Mouse (Mus musculus) inflammation-experienced regulatory T-cells, adult 16 weeks (primary cell): ENCODE results near the gene Vmn2r53. TPM values are rescaled to one million over a fixed set of nuclear protein-coding genes. Genes with fewer than 3 reads are reported as not detected.

Experiments used
- polyA plus RNA-seq: library from polyadenylated mRNA; unstranded; fragments of 100-300 nt; shearing (Covaris generic); gene quantifications from one replicate; pipeline ENCODE4 v1.2.1, GENCODE M21; 2017

The Vmn2r53 gene
- polyA plus RNA-seq: 0.01 TPM

GRCm38 (mm10) chr7:12608688-12609087 is at the start of gene Vmn2r53:
TSS of gene Vmn2r53 (minus strand) at chr7:12608788.

GRCm38 (mm10) chr7:12640219-12640618 is 31.6 kb upstream of the Vmn2r53 start, which contains the start of gene Vmn2r54:
TSS of gene Vmn2r54 (minus strand) at chr7:12640319.

Other genes with a start within 250 kb of the Vmn2r53 start
- gene Vmn1r84, start 239.5 kb downstream of the Vmn2r53 start, polyA plus RNA-seq: not detected
- gene Zfp551, start 186.0 kb downstream of the Vmn2r53 start, polyA plus RNA-seq: 4.8 TPM
- gene Zfp606, start 130.5 kb downstream of the Vmn2r53 start, polyA plus RNA-seq: 13.3 TPM
- gene 2900092C05Rik, start 96.3 kb downstream of the Vmn2r53 start, polyA plus RNA-seq: not detected
- not detected for gene Vmn2r54, start 31.5 kb upstream of the Vmn2r53 start, polyA plus RNA-seq
- not detected for gene Vmn2r55, start 76.2 kb upstream of the Vmn2r53 start, polyA plus RNA-seq
- not detected for gene Vmn2r56, start 126.2 kb upstream of the Vmn2r53 start, polyA plus RNA-seq
- gene Zscan18, start 194.8 kb upstream of the Vmn2r53 start, polyA plus RNA-seq: 3.3 TPM
- 18.8 TPM for gene Zfp329, start 210.1 kb upstream of the Vmn2r53 start, polyA plus RNA-seq
- 104 TPM for gene Zfp110, start 226.0 kb upstream of the Vmn2r53 start, polyA plus RNA-seq